Mouse (Mus musculus) olfactory bulb, adult 2 months (tissue): ENCODE data around the gene Capns2.

ENCODE experiments used
- CTCF ChIP-seq: fragments of 200-500 bp; IDR thresholded peaks from 2 replicates; pipeline ENCODE4 v1.5.1; 2012; ENCODE audit warnings: low read depth, mild to moderate bottlenecking, low read length, moderate library complexity; ENCODE audit not compliant: insufficient read depth
- POLR2A ChIP-seq: fragments of 200-500 bp; IDR thresholded peaks from 2 replicates; pipeline ENCODE4 v1.6.1; 2012; ENCODE audit warnings: mild to moderate bottlenecking, low read depth, low read length, moderate library complexity; ENCODE audit not compliant: insufficient read depth

GRCm38 (mm10) chr8:92899590-92899989 lies 1.6 kb upstream of the Capns2 start:
- TF ChIP-seq CTCF (no peak), POLR2A (no peak)
